Mouse (Mus musculus) liver, postnatal 0 days (tissue): ENCODE results near the gene Ppie.

Experiments used
- CTCF ChIP-seq: sonication (generic); IDR thresholded peaks from 2 replicates; pipeline ENCODE4 v1.5.1; 2016; ENCODE audit warnings: antibody characterized with exemption, low read depth
- EP300 ChIP-seq: IDR thresholded peaks from 2 replicates; pipeline ENCODE4 v1.6.1; 2016; ENCODE audit warnings: antibody characterized with exemption, low read depth, mild to moderate bottlenecking

DNA sequence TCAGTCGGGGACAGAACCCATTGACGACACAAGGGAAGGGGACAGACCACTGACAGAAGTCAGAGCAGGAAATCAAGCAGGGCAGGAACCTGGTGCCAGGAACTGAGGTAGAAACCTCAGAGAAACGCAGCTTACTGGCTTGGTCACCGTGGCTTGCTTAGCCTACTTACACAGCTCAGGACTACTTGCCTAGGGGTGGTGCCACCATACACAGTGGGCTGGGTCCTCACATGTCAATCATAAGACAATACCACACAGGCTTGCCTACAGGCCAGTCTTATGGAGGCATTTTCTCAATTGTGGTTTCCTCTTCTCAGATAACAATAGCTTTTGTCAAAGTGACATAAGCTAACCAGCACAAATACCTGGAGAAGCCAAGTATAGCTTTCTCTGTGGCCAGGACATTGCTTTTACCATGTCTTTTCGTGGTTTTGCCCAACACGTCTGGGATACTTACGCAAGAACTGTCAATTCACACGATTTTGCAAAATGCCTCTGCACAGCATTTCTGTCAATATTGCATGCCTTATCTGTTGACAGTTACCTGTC, 27.5 kb downstream of the Ppie start:
- TF ChIP-seq CTCF (no peak), EP300 (no peak)
